Mouse (Mus musculus) adrenal gland, adult 10 weeks (tissue): ENCODE measurements around the gene Commd8. TPM values are rescaled to one million over a fixed set of nuclear protein-coding genes. Genes with fewer than 3 reads are reported as not detected.

Experiments
- polyA plus RNA-seq: library from polyadenylated mRNA; stranded (reverse); fragments of 350-450 nt; fragmentation: Illumina TruSeq; extraction: RNeasy Lipid Tissue Mini Kit (QIAGEN cat#74804); gene quantifications from one replicate; pipeline ENCODE4 v1.2.3, GENCODE M21; 2014; ENCODE audit warnings: low read depth, low replicate concordance

The Commd8 gene
- polyA plus RNA-seq, result 207 TPM

DNA sequence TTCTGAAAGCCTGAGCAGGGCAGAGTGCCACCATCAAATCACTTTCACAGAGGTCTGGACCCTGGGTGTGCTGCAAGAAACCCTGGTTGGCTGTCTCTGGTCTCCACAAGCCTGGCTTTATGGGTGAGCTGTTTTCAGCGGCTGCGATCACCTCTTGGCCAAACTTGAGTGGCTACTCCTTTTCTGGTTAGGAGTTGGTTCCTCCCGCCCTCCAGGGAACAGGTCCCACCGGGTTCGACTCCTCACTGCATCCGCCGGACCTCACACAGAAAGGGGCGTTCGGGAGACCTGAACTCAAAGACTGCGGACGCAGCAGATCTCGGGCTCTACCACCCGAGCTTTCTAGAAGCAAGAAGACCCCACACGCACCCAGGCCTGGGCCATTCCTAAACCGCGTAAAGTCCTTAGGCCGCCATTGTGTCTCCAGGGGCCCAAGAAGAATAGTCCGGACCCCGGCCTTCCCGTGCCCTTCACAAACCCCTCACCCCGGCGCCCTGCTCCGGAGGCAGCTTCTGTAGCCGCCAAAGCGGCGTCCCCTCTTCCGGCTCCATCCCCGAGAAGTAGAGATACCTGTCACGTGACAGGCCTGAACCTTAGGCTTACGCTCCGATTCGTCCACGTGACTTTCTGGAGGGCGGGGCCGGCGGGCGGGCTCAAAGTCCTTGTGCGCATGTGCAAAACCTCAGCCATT lies at the start of gene Commd8:
Gene Commd8, minus strand, starts transcription at position 596 of the 691 bp plus-strand sequence.

